Mouse (Mus musculus): Measurements from ENCODE around the gene Cd2ap. TPM values are rescaled to one million over a fixed set of nuclear protein-coding genes. Genes with fewer than 3 reads are reported as not detected.

The Cd2ap gene
- polyA plus RNA-seq, 1 experiment from 2014 or later = 8.1 TPM

- peaks cover 5% of the 10 kb centered on the region; the same call in 1 of the 2 replicates for H3K36me3 ChIP-seq (ENCODE audit: poor library complexity, severe bottlenecking)
- no peak overlapping the region for H3K4me2 ChIP-seq
- no peak for ATAC-seq
- no peaks in the 10 kb centered on the region for H3K27me3 ChIP-seq
- no peak overlapping the region for H3K9ac ChIP-seq
- H3K4me3 ChIP-seq = no peak overlapping the region
- no peaks in the 10 kb centered on the region for H3K4me1 ChIP-seq
- whole genome bisulfite sequencing = 87% methylated on average over 2 of the region's 2 CpGs
- H3K27ac ChIP-seq = no peak overlapping the region
- no peaks in the 10 kb centered on the region for H3K9me3 ChIP-seq (replicated peaks)
These were observed 29.4 kb downstream of the Cd2ap start for GRCm38 (mm10) chr17:42847108-42847507.

GRCm38 (mm10) chr17:42837193-42837592 is 39.3 kb downstream of the Cd2ap start:
- H3K9me3 ChIP-seq (replicated peaks) = no peaks in the 10 kb centered on the region
- 86% methylated on average over 2 of the region's 2 CpGs for WGBS

DNA sequence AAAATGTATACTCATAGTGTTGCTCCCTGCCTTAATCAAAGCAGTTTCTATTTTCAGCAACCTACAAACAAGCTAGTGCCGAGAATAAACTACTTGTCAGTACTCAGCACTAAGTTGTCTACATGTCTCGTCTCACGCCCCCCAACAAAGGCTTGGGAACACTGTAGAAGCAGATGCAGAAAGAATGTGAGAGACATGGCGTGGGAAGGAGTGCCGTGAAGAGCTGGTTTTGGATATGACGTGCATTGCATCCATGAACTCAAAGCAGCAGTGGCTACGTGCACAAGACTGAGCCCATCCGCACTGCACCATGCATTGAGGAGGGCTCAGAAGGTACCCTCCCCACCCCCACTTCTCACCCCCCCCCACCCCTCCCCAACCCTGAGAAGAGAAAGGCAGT is 53.7 kb downstream of the Cd2ap start:
- no peaks in the 10 kb centered on the region for H3K4me1 ChIP-seq
- no peaks in the 10 kb centered on the region for H3K9me3 ChIP-seq (replicated peaks)
- no peaks in the 10 kb centered on the region for H3K27me3 ChIP-seq
- H3K4me3 ChIP-seq = no peak overlapping the region
- H3K36me3 ChIP-seq (ENCODE audit: poor library complexity, severe bottlenecking) = peaks cover 15% of the 10 kb centered on the region; the same call in 1 of the 2 replicates
- no peak overlapping the region for H3K4me2 ChIP-seq
- 93% methylated on average over 8 of the region's 8 CpGs for WGBS
- H3K9ac ChIP-seq = no peak overlapping the region
- ATAC-seq = no peak
- no peak overlapping the region for H3K27ac ChIP-seq

More at GRCm38 (mm10) chr17:42837193-42837592, 39.3 kb downstream of the Cd2ap start:
- Histone ChIP-seq H3K4me2 (no peak overlapping the region), H3K4me1 (no peaks in the 10 kb centered on the region), H3K4me3 (no peak overlapping the region), H3K27ac (no peak overlapping the region), H3K27me3 (no peaks in the 10 kb centered on the region), H3K36me3 (ENCODE audit: poor library complexity, severe bottlenecking) (no peaks in the 10 kb centered on the region), H3K9ac (no peak overlapping the region)
- ATAC-seq = no peak

GRCm38 (mm10) chr17:42815374-42815773 is 61.1 kb downstream of the Cd2ap start:
- Histone ChIP-seq H3K4me1 (no peaks in the 10 kb centered on the region), H3K4me2 (no peak overlapping the region), H3K9me3 (replicated peaks) (no peaks in the 10 kb centered on the region), H3K4me3 (no peak overlapping the region), H3K27ac (no peak overlapping the region), H3K27me3 (no peaks in the 10 kb centered on the region), H3K36me3 (ENCODE audit: poor library complexity, severe bottlenecking) (peaks cover 19% of the 10 kb centered on the region), H3K9ac (no peak overlapping the region)
- 94% methylated on average over 3 of the region's 3 CpGs for WGBS
- no peak for ATAC-seq

- no peak overlapping the region for H3K9ac ChIP-seq
- H3K4me3 ChIP-seq = no peak overlapping the region
- H3K4me1 ChIP-seq = no peaks in the 10 kb centered on the region
- H3K27me3 ChIP-seq = no peaks in the 10 kb centered on the region
- H3K27ac ChIP-seq = no peak overlapping the region
- 90% methylated on average over 2 of the region's 2 CpGs for WGBS
- H3K36me3 ChIP-seq (ENCODE audit: poor library complexity, severe bottlenecking) = peaks cover 6% of the 10 kb centered on the region; the same call in 1 of the 2 replicates
- no peak for ATAC-seq
- no peaks in the 10 kb centered on the region for H3K9me3 ChIP-seq (replicated peaks)
- no peak overlapping the region for H3K4me2 ChIP-seq
These were observed 84.0 kb downstream of the Cd2ap start for GRCm38 (mm10) chr17:42792412-42792975.

DNA sequence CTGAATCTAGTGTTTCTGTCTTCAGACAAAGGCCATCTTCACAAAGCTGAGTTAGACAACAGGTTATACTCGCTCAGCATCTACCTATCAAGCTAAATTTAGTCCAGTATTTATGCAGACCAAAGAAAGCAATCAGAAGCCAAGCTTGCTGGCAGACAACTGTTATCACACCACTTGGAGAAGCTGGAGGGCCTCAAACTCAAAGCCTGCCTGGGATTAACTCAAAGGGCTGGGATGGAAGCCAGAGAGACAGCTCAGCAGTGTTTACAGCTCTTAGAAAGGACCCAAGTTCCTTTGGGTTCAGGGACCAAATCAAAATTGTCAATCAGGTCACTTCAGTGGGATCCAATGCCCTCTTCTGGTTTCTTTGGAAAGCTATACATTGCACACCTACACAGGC is 85.7 kb downstream of the Cd2ap start:
- Histone ChIP-seq H3K9me3 (replicated peaks) (no peaks in the 10 kb centered on the region), H3K27me3 (no peaks in the 10 kb centered on the region), H3K4me1 (no peaks in the 10 kb centered on the region), H3K4me2 (no peak overlapping the region), H3K27ac (no peak overlapping the region), H3K9ac (no peak overlapping the region), H3K36me3 (ENCODE audit: poor library complexity, severe bottlenecking) (no peaks in the 10 kb centered on the region), H3K4me3 (no peak overlapping the region)
- ATAC-seq = no peak
- WGBS = 84% methylated on average over 1 of the region's 1 CpGs

DNA sequence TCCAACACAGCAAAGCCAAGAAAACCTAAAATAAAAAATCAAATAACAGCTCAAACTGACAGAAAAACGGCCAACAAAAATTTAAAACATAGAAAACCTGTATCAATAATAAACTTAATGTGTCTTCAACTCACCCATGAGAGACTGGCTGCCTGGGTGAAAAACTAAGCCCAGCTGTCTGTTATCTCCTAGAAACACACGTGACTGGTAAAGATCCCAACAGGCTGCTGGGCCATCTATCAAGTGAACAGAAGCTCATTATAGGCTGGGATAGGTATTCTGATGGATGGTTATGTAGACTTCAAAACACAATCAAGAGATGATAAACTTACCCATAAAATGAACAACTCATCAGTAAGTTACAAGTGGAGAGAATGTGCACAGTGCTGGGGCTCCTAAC is 86.7 kb downstream of the Cd2ap start:
- no peaks in the 10 kb centered on the region for H3K9me3 ChIP-seq (replicated peaks)
- H3K4me2 ChIP-seq = no peak overlapping the region
- H3K9ac ChIP-seq = no peak overlapping the region
- H3K4me3 ChIP-seq = no peak overlapping the region
- H3K27ac ChIP-seq = no peak overlapping the region
- no peaks in the 10 kb centered on the region for H3K36me3 ChIP-seq (ENCODE audit: poor library complexity, severe bottlenecking)
- H3K4me1 ChIP-seq = no peaks in the 10 kb centered on the region
- no peak for ATAC-seq
- H3K27me3 ChIP-seq = no peaks in the 10 kb centered on the region
- 85% methylated on average over 2 of the region's 2 CpGs for WGBS

GRCm38 (mm10) chr17:42788686-42789453 is 87.6 kb downstream of the Cd2ap start:
- H3K36me3 ChIP-seq (ENCODE audit: poor library complexity, severe bottlenecking) = no peaks in the 10 kb centered on the region
- H3K4me1 ChIP-seq = no peaks in the 10 kb centered on the region
- H3K4me3 ChIP-seq = no peak overlapping the region
- no peak overlapping the region for H3K27ac ChIP-seq
- H3K9ac ChIP-seq = no peak overlapping the region
- H3K27me3 ChIP-seq = no peaks in the 10 kb centered on the region
- WGBS = 95% methylated on average over 5 of the region's 5 CpGs
- ATAC-seq = 0 out of 2 replicates have a peak, but pooled peaks have one; percentile 55
- no peaks in the 10 kb centered on the region for H3K9me3 ChIP-seq (replicated peaks)
- no peak overlapping the region for H3K4me2 ChIP-seq

GRCm38 (mm10) chr17:42782156-42782757 is 94.2 kb downstream of the Cd2ap start:
- Histone ChIP-seq H3K27me3 (no peaks in the 10 kb centered on the region), H3K4me2 (no peak overlapping the region), H3K27ac (no peak overlapping the region), H3K9ac (no peak overlapping the region), H3K4me3 (no peak overlapping the region), H3K9me3 (replicated peaks) (no peaks in the 10 kb centered on the region), H3K36me3 (ENCODE audit: poor library complexity, severe bottlenecking) (no peaks in the 10 kb centered on the region), H3K4me1 (no peaks in the 10 kb centered on the region)
- WGBS = 56% methylated on average over 7 of the region's 7 CpGs
- ATAC-seq = peak; percentile 88

- no peak for ATAC-seq
- no peak overlapping the region for H3K9ac ChIP-seq
- H3K27ac ChIP-seq = no peak overlapping the region
- no peak overlapping the region for H3K4me2 ChIP-seq
- WGBS = 64% methylated on average over 2 of the region's 2 CpGs
- no peak overlapping the region for H3K4me3 ChIP-seq
- H3K9me3 ChIP-seq (replicated peaks) = no peaks in the 10 kb centered on the region
- H3K27me3 ChIP-seq = no peaks in the 10 kb centered on the region
- H3K4me1 ChIP-seq = no peaks in the 10 kb centered on the region
- H3K36me3 ChIP-seq (ENCODE audit: poor library complexity, severe bottlenecking) = no peaks in the 10 kb centered on the region
These were observed 122.7 kb downstream of the Cd2ap start for GRCm38 (mm10) chr17:42753791-42754190.

GRCm38 (mm10) chr17:42752173-42752572 is 124.3 kb downstream of the Cd2ap start:
- no peaks in the 10 kb centered on the region for H3K4me1 ChIP-seq
- no peak overlapping the region for H3K4me2 ChIP-seq
- no peaks in the 10 kb centered on the region for H3K36me3 ChIP-seq (ENCODE audit: poor library complexity, severe bottlenecking)
- no peak overlapping the region for H3K9ac ChIP-seq
- no peaks in the 10 kb centered on the region for H3K9me3 ChIP-seq (replicated peaks)
- WGBS = 92% methylated on average over 2 of the region's 2 CpGs
- no peak overlapping the region for H3K4me3 ChIP-seq
- H3K27me3 ChIP-seq = no peaks in the 10 kb centered on the region
- no peak for ATAC-seq
- no peak overlapping the region for H3K27ac ChIP-seq

DNA sequence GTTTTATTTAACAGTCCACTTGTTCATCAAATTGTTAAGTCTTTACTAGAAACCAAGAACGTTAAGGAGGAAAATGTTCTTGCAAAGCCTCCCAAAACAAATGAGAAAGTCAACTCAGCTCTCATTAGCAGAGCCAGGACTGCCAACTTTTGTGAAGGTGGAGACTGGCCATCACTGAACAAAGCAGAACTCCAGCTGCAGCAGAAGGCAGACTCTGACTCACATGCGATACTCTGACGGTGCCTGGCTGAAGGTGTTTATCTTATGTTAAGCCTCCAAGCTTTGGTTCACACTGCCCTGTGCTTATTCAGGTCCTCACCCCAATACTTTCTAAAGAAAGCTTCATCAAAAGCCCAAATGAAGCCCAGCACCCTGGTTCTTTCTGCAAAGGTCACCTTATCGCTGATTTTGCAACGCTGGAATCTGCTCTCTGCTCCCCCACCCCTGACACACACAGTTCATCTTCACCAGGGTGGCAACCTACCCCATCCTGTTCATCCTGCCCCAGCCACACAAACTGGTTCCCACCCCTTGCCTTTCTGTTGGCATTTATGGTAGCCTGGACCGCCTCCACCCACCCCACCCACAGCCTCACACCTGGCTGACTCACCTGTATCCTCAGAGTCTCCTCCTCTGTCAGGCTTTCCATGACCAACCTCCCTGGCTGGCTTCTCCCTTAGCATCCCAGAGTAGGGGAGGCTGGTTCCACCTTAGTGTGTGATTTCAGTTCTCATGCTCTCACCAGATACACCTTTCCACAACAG is 130.6 kb downstream of the Cd2ap start:
- no peak for ATAC-seq
- Histone ChIP-seq H3K9me3 (replicated peaks) (no peaks in the 10 kb centered on the region), H3K4me3 (no peak overlapping the region), H3K36me3 (ENCODE audit: poor library complexity, severe bottlenecking) (no peaks in the 10 kb centered on the region), H3K4me1 (no peaks in the 10 kb centered on the region), H3K9ac (no peak overlapping the region), H3K27me3 (no peaks in the 10 kb centered on the region), H3K4me2 (no peak overlapping the region), H3K27ac (no peak overlapping the region)
- 84% methylated on average over 6 of the region's 6 CpGs for WGBS

Data from forebrain, embryonic 13.5 days (tissue).